In genomic region chr15:92839611-92840010, GRCm38 (mm10) we compare ENCODE assay signal across 19 mouse cellular contexts.
DNase-seq lines count a peak whose midpoint lies in the region; ATAC-seq lines count a peak whose summit lies in the region.
"Had no signal": no experiment of that assay in that cellular context is flagged by ENCODE, and none has a peak within 500 bp of the region (broad histone marks: within the 10 kb centered on the region; RNA-seq: fewer than 3 reads in every experiment).

No protein-coding gene starts in this region.

- H3K27ac ChIP-seq in embryonic facial prominence, embryonic 14.5 days (replicated peaks; ENCODE audit: low read depth, low read length), result no peak overlapping the region
- H3K27ac ChIP-seq in embryonic facial prominence, embryonic 10.5 days (replicated peaks), result no peak overlapping the region
- peak overlapping the region; percentile 63; the same call in 1 of the 2 replicates for H3K27ac ChIP-seq in forebrain, embryonic 13.5 days
- H3K27ac ChIP-seq: embryonic facial prominence, embryonic 12.5 days; stomach, postnatal 0 days had no signal

- no peaks in the 10 kb centered on the region for H3K36me3 ChIP-seq in embryonic facial prominence, embryonic 14.5 days (ENCODE audit: control insufficient read depth, insufficient read depth, low read length)
- H3K36me3 ChIP-seq in embryonic facial prominence, embryonic 10.5 days (replicated peaks), result no peaks in the 10 kb centered on the region
- H3K36me3 ChIP-seq in forebrain, embryonic 13.5 days (ENCODE audit: poor library complexity, severe bottlenecking), result no peaks in the 10 kb centered on the region
- H3K36me3 ChIP-seq: embryonic facial prominence, embryonic 12.5 days had no signal

- no peaks in the 10 kb centered on the region for H3K27me3 ChIP-seq in embryonic facial prominence, embryonic 14.5 days (replicated peaks; ENCODE audit: control insufficient read depth, insufficient read depth, low read length)
- H3K27me3 ChIP-seq in embryonic facial prominence, embryonic 10.5 days (replicated peaks; ENCODE audit: low read depth, poor library complexity, severe bottlenecking), result no peaks in the 10 kb centered on the region
- no peaks in the 10 kb centered on the region for H3K27me3 ChIP-seq in forebrain, embryonic 13.5 days
- H3K27me3 ChIP-seq: embryonic facial prominence, embryonic 12.5 days had no signal

- no peaks in the 10 kb centered on the region for H3K9me3 ChIP-seq in embryonic facial prominence, embryonic 14.5 days (ENCODE audit: control insufficient read depth, low read length)
- no peaks in the 10 kb centered on the region for H3K9me3 ChIP-seq in embryonic facial prominence, embryonic 10.5 days
- no peaks in the 10 kb centered on the region for H3K9me3 ChIP-seq in forebrain, embryonic 13.5 days (replicated peaks)
- H3K9me3 ChIP-seq: embryonic facial prominence, embryonic 12.5 days had no signal

- no peak overlapping the region for H3K4me3 ChIP-seq in embryonic facial prominence, embryonic 14.5 days (ENCODE audit: low read depth, low read length)
- no peak overlapping the region for H3K4me3 ChIP-seq in embryonic facial prominence, embryonic 10.5 days
- no peak overlapping the region for H3K4me3 ChIP-seq in forebrain, embryonic 13.5 days
- H3K4me3 ChIP-seq: embryonic facial prominence, embryonic 12.5 days had no signal

- DNase-seq in embryonic facial prominence, embryonic 14.5 days (ENCODE audit: low spot score), result peak; percentile 24
- no peak for DNase-seq in embryonic facial prominence, embryonic 10.5 days (ENCODE audit: low spot score)
- peak; percentile 40 for DNase-seq in retina, postnatal 1 day
- DNase-seq in retina, embryonic 14.5 days (ENCODE audit: low spot score), result no peak
- DNase-seq in retina, postnatal 7 days (ENCODE audit: low read depth, low spot score), result peak; percentile 3
- no peak for DNase-seq in natural killer cell, adult 2 months (ENCODE audit: low spot score in 2 of 2)
- no peak for DNase-seq in spleen, postnatal 36 days (ENCODE audit: low spot score in 2 of 2)
- DNase-seq: adrenal gland, postnatal 10 days; B cell, adult 2 months; gastrocnemius, postnatal 25 days; heart, postnatal 36 days; kidney, adult 18-20 months; liver, postnatal 0 days; lung, postnatal 4 days had no signal

- H3K9ac ChIP-seq in embryonic facial prominence, embryonic 14.5 days (ENCODE audit: low read depth, low read length), result no peak overlapping the region
- no peak overlapping the region for H3K9ac ChIP-seq in forebrain, embryonic 13.5 days
- H3K9ac ChIP-seq: embryonic facial prominence, embryonic 12.5 days; liver, postnatal 0 days had no signal

- H3K4me2 ChIP-seq in embryonic facial prominence, embryonic 14.5 days (ENCODE audit: low read depth, low read length), result no peak overlapping the region
- no peak overlapping the region for H3K4me2 ChIP-seq in forebrain, embryonic 13.5 days
- H3K4me2 ChIP-seq: embryonic facial prominence, embryonic 12.5 days; heart, embryonic 11.5 days had no signal

- no peaks in the 10 kb centered on the region for H3K4me1 ChIP-seq in embryonic facial prominence, embryonic 14.5 days (ENCODE audit: control insufficient read depth, insufficient read depth, low read length)
- H3K4me1 ChIP-seq in embryonic facial prominence, embryonic 10.5 days, result no peaks in the 10 kb centered on the region
- peaks cover 9% of the 10 kb centered on the region; the same call in 1 of the 2 replicates for H3K4me1 ChIP-seq in forebrain, embryonic 13.5 days
- H3K4me1 ChIP-seq: embryonic facial prominence, embryonic 12.5 days had no signal

- ATAC-seq in embryonic facial prominence, embryonic 14.5 days (ENCODE audit: low read depth), result no peak
- ATAC-seq in forebrain, embryonic 13.5 days, result peak; percentile 84
- ATAC-seq: liver, postnatal 0 days; midbrain, embryonic 16.5 days had no signal

- 60% methylated on average over 4 of the region's 4 CpGs for WGBS in embryonic facial prominence, embryonic 14.5 days
- WGBS in embryonic facial prominence, embryonic 10.5 days, result 84% methylated on average over 4 of the region's 4 CpGs
- 38% methylated on average over 4 of the region's 4 CpGs for WGBS in forebrain, embryonic 13.5 days

Comparison
In these comparisons a context has a peak if more than half of its experiments do, and no peak if none do; other contexts are left out.
1. DNase-seq: peak in embryonic facial prominence, embryonic 14.5 days (single experiment), retina, postnatal 1 day (single experiment) and retina, postnatal 7 days (single experiment); none in embryonic facial prominence, embryonic 10.5 days (single experiment), retina, embryonic 14.5 days (single experiment), natural killer cell, adult 2 months (0 of 2) and spleen, postnatal 36 days (0 of 2).